Mouse (Mus musculus) adrenal gland, postnatal 36 days (tissue): ENCODE measurements around the gene Pgm1. TPM values are rescaled to one million over a fixed set of nuclear protein-coding genes. Genes with fewer than 3 reads are reported as not detected.

ENCODE experiments used
- DNase-seq, 2 experiments: peaks; one replicate each; pipeline ENCODE4 v3.0.0; 2021; ENCODE audit warnings: mixed read lengths in 1 of 2
- total RNA-seq, 2 experiments: library from RNA; stranded (reverse); gene quantifications; 2 replicates each; pipeline ENCODE4 v1.2.3; 2021

Pgm1 gene
- total RNA-seq, 2 experiments from 2014 or later = 68.0 to 115 TPM

DNA sequence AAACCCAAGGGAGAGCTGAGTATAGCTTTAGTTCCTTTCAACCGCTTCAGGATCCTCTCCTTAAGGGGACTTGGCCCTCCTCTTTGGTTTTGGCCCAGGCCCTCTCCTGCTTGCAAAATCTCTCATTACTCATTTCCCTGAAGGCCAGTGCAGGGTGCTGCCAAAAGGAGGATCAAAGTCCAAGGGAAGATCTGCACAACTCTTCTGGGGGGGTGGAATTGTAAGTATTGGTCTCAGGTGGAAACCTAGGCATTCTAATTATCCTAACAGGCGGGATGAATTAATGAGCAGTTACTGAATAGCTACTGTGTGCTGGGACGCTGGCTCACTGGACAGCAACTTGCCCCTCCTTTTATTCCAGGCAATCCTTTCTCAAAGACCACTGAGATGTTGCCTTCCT is 82.3 kb downstream of the Pgm1 start:
- DNase-seq = peak; percentile 67 to 76

DNA sequence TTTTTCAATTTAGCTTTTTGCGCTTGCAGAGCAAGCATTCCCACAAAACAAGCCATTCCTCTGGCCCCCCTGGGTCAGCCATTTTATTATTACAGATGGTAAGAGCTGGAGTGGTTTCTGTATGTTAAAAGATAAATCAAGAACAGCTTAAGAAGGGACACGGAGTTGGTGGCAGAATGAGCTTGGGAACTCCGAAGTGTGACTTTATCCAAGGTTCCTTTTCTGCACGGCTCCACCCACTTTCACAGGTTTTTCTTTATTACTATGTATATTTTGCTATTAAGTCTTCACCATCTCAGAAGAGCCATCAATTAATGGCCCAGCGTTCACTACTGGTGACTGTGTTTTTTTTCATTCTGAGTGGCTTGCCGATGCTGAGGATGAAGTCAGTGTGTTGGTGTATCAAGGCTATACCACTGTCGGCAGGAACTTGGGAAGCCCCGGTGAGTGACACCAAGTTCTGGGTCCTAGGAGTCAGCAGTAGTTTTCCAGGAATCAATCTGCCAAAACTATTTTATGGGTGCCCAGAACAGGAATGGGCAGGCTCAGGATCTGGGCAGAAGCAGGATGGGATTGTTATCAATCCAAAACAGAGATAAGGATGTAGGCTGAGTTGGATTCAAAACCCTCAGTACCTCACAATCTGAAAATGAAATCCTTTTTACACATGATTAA is 83.3 kb downstream of the Pgm1 start:
- no peak for DNase-seq

DNA sequence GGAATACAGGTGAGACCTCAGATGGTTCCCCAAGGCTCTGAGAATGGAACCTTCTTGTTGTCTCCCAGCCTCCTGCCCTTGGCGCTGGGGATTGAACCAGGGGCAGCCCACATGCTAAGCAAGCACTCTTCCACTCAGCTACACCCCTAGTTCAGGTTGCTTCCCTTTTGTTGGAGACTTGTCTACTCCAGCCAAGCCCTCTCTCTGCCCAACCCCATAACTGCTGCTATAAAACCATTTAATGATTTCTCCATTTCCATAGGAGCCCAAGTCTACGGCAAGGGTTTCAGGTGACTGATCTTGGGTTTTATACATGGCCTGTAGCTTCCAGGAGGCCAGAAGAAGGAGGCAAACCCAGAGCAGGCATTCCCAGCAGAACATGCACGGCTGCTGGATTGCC is 98.6 kb downstream of the Pgm1 start:
- DNase-seq = no peak

DNA sequence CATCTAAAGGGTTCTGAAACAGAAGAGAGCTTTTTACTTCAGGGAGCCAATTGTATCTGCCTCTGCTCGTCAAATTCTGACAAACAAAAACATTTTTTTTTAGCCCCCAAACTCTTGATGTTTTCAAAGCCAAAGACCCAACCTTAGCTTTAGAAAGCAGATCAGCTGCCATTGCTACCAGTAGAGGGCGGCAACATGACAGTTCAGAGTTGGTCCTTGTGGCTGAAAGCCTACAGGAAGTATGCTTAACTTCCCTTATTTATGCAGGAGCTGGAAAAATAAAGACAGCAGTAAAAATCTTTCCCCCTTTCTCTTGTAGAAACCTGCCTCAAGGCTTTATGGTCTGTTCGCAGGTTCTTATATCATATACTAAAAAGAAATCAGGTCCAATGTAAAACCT is 99.4 kb downstream of the Pgm1 start:
- DNase-seq = peak; percentile 74 to 83

DNA sequence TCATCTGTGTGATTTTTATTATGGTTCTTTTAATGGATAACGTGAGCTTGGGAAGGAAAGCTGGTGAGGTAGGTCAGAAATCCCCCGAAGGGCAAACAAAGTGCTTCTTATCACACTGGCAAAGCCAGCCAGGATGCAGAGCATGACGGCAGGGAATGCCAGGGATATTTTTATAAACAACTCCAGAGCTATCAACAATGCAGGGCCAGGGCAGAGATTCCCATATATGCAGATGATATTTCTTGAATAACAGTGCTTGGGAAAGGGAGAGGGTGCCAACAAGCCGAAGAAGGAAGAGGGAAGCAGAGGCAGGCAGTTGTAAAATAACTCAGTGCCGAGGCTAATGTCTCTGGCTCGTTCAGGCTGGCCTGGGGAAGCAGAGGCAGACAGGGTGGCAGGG is 102.1 kb downstream of the Pgm1 start:
- DNase-seq = no peak

DNA sequence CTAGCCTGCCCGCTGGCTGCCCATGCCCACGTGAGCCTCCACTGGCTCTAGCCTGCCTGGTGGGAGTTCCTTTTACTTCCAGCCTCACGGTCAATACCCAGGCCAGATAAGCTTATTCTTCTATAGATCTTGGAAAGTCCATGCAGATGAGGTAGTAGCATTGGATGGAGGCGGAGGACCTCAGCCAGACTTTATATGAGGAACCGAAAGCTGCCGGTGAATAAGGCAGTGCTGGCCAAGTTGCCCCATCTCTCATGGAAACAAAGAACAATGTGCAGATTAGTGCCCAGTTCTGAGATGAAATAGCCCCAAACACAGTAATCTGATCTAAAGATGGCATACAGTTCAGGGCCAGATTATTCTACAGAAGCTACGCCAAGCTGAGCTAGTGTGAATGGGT is 103.4 kb downstream of the Pgm1 start:
- DNase-seq = no peak

DNA sequence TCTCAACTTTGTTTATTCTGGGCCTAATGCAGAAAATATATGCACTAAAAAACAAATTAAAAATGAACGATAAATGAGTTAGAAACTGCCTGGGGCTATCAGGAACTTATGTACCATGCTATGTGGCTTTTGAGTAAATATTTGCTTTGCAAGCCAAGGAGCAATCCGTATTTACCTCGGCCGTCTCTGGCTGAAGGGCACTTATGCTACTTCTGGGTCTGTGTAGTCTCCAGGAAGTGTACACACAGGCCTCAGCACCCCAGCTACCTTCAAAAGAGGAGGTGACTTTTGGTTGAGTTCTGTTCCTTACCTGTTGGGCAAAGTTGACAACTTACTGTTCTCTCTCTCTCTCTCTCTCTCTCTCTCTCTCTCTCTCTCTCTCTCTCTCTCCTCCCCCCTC is 104.7 kb downstream of the Pgm1 start:
- no peak for DNase-seq

DNA sequence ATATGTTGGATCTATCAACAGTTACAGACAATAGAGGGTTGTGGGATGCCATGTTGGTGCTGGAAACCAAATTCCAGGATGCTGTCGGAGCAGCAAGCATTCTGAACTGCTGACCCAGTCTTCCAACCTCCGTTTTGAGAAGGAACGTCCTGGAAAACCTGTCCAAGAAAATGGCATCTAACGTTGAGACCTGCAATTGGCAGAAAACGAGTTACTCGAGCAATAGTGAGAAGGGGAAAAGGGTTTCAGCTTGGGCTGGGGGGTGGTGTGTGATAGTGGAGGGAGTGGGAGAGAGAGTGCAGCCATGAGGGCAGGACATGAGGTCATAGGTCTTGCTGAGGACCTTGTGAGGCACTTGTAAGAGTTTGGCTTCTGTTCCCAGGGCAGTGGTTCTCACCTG is 105.8 kb downstream of the Pgm1 start:
- DNase-seq = no peak

DNA sequence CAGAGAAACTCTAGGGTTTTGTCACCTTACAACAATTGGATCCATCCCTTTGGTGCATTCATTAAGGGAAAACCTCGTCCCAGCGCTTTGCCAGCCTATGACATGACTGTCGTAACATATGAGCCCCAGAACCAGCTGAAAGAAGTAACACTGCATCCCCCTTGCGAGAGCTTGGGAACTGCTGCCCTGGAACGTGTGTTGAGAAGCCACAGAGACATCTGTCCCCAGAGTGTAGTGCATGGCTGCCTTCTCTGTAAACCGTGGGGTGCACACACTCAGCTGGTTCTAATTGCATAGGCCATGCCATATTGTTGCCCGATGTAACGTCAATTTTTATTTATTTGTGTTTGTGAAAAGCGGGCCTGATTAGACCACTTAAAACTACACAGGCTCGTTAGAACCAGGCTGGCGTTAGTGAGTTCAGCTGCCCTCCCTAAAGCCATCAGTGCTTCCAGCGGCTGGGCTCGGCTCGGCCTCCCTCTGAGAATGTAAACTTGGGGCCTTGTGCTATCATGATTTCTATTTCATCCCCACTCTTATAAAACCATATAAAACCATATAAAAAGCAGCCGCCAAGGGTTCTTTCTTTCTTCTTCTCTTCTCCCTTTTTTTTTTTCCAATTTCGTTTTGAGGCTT is 106.8 kb downstream of the Pgm1 start:
- DNase-seq = no peak

Other genes with a start within 250 kb of the Pgm1 start
- 1 to 10 TPM; 6.1 to 7.6 TPM for gene Alg6, start 213.8 kb upstream of the Pgm1 start, total RNA-seq
- gene Efcab7, start 100.2 kb upstream of the Pgm1 start, total RNA-seq = 1 to 10 TPM; 5.0 to 8.6 TPM
- gene Itgb3bp, start 399 bp downstream of the Pgm1 start, total RNA-seq = 1 to 10 TPM; 5.1 to 6.2 TPM
- gene Ror1, start 166.4 kb downstream of the Pgm1 start, total RNA-seq = 1 to 10 TPM; 4.8 to 6.8 TPM